Mouse (Mus musculus) midbrain, embryonic 12.5 days (tissue): ENCODE results near the gene Osbp2. TPM values are rescaled to one million over a fixed set of nuclear protein-coding genes. Genes with fewer than 3 reads are reported as not detected.

Experiments used
- ATAC-seq: fragments of 200-750 bp; cut with Nextera tagmentation; 2 replicates; pipeline ENCODE4 v1.8.0; 2017; ENCODE audit warnings: low read depth, moderate TSS enrichment, moderate library complexity; ENCODE audit not compliant: low FRiP score
- H3K27ac ChIP-seq: fragments of 300-500 bp; sonication (generic); replicated peaks from 2 replicates; pipeline ENCODE4 v1.5.1; 2016; ENCODE audit warnings: mild to moderate bottlenecking
- H3K27me3 ChIP-seq: fragments of 300-500 bp; sonication (generic); 2 replicates; pipeline ENCODE4 v1.6.1; 2016; ENCODE audit warnings: mild to moderate bottlenecking
- H3K36me3 ChIP-seq: fragments of 300-500 bp; sonication (generic); 2 replicates; pipeline ENCODE4 v1.6.1; 2016
- H3K4me1 ChIP-seq: fragments of 300-500 bp; sonication (generic); 2 replicates; pipeline ENCODE4 v1.6.1; 2016
- H3K4me2 ChIP-seq: fragments of 300-500 bp; sonication (generic); replicated peaks from 2 replicates; pipeline ENCODE4 v1.6.1; 2016; ENCODE audit warnings: mild to moderate bottlenecking, moderate library complexity
- H3K4me3 ChIP-seq: fragments of 300-500 bp; sonication (generic); 2 replicates; pipeline ENCODE4 v1.5.1; 2016; ENCODE audit warnings: mild to moderate bottlenecking
- H3K9ac ChIP-seq: fragments of 300-500 bp; sonication (generic); replicated peaks from 2 replicates; pipeline ENCODE4 v1.6.1; 2016; ENCODE audit warnings: mild to moderate bottlenecking, moderate library complexity
- H3K9me3 ChIP-seq: fragments of 300-500 bp; sonication (generic); 2 replicates; pipeline ENCODE4 v1.6.1; 2016; ENCODE audit warnings: mild to moderate bottlenecking
- WGBS: fragments of 180-500 bp; shearing (Covaris S2); methylation state at CpG from one replicate; pipeline ENCODE4 v1.1.7; 2016; 5-methylcytosine and 5-hydroxymethylcytosine counted together
- polyA plus RNA-seq: library from polyadenylated mRNA; unstranded; fragments of >200 nt; fragmentation: Nextera tagmentation; extraction: Ambion mirVana; gene quantifications from 2 replicates; pipeline ENCODE4 v1.2.1, GENCODE M21; 2016

Gene Osbp2
- polyA plus RNA-seq, 1 experiment from 2014 or later, result 5.3 TPM

DNA sequence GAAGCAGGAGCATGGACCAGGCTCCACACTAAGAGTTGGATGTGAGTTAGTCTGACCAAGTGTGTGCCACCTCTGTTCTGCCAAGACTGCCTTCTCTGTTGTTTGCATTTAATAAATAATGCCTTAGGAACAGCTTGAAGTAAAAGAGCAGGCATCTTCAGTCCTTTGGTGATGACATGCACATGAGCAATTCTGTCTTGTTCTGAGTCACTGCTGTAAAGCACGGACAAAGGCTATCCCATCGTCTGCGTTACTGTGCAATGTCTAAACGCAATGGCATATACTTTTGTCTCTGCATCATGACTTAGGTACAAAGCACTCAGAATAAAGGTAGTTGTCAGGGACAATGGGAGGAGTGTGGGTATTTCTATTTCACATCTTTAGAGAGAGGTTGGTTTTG is 3.9 kb downstream of the Osbp2 start:
- no peaks in the 10 kb centered on the region for H3K36me3 ChIP-seq
- no peak for ATAC-seq
- no peak overlapping the region for H3K9ac ChIP-seq
- H3K4me3 ChIP-seq, result no peak overlapping the region
- H3K9me3 ChIP-seq, result 0 out of 2 replicates have a peak, but pooled peaks cover 2% of the 10 kb centered on the region
- WGBS, result 94% methylated on average over 4 of the region's 4 CpGs
- H3K4me2 ChIP-seq, result no peak overlapping the region
- H3K4me1 ChIP-seq, result peaks cover 9% of the 10 kb centered on the region; the same call in 1 of the 2 replicates
- no peak overlapping the region for H3K27ac ChIP-seq
- H3K27me3 ChIP-seq, result peaks cover 33% of the 10 kb centered on the region

DNA sequence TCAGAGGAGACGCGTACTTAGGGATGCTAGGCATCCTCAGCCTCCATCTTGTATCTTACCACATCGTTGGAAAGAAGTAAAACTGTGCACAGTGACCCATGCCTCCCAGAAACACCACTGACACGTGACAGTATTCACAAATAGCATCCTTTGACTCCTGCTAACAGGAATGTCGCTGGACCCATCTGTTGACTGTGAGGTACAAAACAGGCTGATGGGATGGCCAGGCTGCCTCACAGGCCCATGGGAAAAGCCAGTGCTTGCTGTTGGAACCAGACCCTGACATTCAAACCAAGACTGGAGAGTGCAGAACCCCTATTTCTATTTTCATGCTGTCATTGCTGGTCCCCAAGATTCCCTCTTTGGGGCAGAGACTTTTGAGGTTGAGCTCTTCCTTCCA is 5.8 kb downstream of the Osbp2 start:
- Histone ChIP-seq H3K4me2 (no peak overlapping the region), H3K9me3 (0 out of 2 replicates have a peak, but pooled peaks cover 4% of the 10 kb centered on the region), H3K4me1 (no peaks in the 10 kb centered on the region), H3K27ac (no peak overlapping the region), H3K4me3 (no peak overlapping the region), H3K27me3 (peaks cover 18% of the 10 kb centered on the region), H3K36me3 (no peaks in the 10 kb centered on the region), H3K9ac (no peak overlapping the region)
- whole genome bisulfite sequencing, result 77% methylated on average over 5 of the region's 5 CpGs
- ATAC-seq, result no peak

DNA sequence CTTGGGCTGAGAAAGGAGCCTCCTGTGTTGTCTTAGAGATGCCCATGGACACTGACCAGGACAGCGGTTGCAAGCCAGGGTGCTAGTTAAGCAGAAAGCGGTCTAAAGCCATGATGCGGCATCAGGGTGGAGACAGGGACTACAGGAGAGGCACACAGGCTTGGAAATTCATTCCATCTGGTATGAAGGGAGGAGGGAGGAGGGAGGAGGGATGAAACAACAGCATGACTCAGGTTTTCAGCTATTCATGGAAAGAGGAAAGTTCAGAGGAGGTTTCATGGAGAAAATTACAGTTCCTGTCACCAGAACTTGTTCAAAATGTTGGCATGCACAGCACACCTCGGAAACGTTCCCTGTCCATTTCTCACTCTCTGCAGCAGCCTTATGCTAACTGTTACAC is 7.9 kb downstream of the Osbp2 start:
- no peak for ATAC-seq

DNA sequence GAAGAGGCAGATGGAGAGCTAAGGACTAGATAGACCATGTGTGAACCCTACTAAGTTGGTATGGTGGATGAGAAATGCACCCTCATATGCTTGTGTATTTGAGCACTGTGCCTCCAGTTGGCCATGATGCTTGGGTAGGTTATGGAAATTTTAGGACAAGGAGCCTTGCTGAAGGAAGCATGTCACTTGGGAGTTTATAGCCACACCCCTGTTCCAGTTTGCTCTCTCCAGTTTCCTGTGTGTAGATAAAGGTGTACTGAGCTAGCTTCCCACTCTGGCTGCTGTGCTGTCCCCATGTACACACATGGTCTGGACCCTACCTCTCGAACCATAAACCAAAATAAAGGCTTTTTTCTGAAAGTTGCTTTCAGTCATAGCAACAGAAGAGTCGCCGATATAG is 9.5 kb downstream of the Osbp2 start:
- H3K27me3 ChIP-seq, result no peaks in the 10 kb centered on the region
- no peak overlapping the region for H3K4me3 ChIP-seq
- no peak overlapping the region for H3K27ac ChIP-seq
- ATAC-seq, result no peak
- H3K36me3 ChIP-seq, result no peaks in the 10 kb centered on the region
- no peak overlapping the region for H3K9ac ChIP-seq
- 0 out of 2 replicates have a peak, but pooled peaks cover 4% of the 10 kb centered on the region for H3K9me3 ChIP-seq
- 87% methylated on average over 3 of the region's 3 CpGs for WGBS
- H3K4me2 ChIP-seq, result no peak overlapping the region
- H3K4me1 ChIP-seq, result no peaks in the 10 kb centered on the region

More for the DNA sequence above, 7.9 kb downstream of the Osbp2 start:
- 91% methylated on average over 5 of the region's 5 CpGs for WGBS
- no peaks in the 10 kb centered on the region for H3K27me3 ChIP-seq
- no peak overlapping the region for H3K9ac ChIP-seq
- H3K36me3 ChIP-seq, result no peaks in the 10 kb centered on the region
- H3K4me2 ChIP-seq, result no peak overlapping the region
- H3K4me3 ChIP-seq, result no peak overlapping the region
- no peaks in the 10 kb centered on the region for H3K4me1 ChIP-seq
- no peak overlapping the region for H3K27ac ChIP-seq
- 0 out of 2 replicates have a peak, but pooled peaks cover 4% of the 10 kb centered on the region for H3K9me3 ChIP-seq

DNA sequence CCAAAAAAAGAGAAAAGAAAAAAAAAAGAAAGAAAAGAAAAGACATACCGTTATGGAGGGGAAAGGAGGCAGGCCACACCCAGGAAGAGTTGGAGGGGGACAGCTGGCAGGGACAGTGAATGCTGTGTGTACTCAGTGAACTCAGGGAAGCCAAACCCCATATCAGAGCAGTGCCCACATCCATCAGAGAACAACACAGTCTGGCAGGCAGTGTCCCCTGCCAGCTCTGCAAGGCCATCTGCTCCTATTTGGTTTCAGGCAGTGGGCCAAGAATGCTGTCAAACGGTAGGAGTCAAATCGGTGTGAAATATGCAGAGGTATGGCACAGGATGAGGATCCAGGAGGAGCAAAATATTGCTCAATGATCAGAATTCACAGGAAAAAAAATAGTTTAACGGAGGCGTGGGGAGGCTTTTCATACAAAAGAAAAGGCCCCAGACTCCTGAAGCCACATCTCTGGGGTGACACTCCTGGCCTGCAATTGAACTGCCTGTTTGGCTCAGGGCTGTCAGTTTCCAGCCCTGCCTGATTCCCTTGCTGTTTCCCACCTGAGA is 10.1 kb downstream of the Osbp2 start:
- ATAC-seq, result no peak
- H3K27me3 ChIP-seq, result no peaks in the 10 kb centered on the region
- no peaks in the 10 kb centered on the region for H3K36me3 ChIP-seq
- H3K4me3 ChIP-seq, result no peak overlapping the region
- WGBS, result 82% methylated on average over 5 of the region's 5 CpGs
- H3K4me2 ChIP-seq, result no peak overlapping the region
- no peak overlapping the region for H3K27ac ChIP-seq
- H3K4me1 ChIP-seq, result no peaks in the 10 kb centered on the region
- H3K9me3 ChIP-seq, result 0 out of 2 replicates have a peak, but pooled peaks cover 4% of the 10 kb centered on the region
- H3K9ac ChIP-seq, result no peak overlapping the region

DNA sequence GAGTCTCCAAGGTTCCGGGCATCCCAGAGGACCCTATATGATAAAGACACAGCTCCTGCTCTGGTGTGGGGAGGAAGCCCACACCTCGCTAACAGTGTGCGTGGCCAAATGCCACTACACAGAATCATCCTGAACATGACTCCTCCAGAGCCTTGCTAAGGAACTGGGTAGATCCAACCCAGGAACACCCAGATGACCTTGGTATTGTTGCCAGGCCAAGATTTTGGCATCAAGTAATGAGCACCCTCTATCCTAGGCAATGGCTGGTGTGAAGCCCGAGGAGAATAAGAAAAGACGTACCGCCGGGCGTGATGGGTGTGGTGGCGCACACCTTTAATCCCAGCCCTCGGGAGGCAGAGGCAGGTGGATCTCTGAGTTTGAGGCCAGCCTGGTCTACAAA is 10.7 kb downstream of the Osbp2 start:
- Histone ChIP-seq H3K36me3 (no peaks in the 10 kb centered on the region), H3K27ac (no peak overlapping the region), H3K27me3 (no peaks in the 10 kb centered on the region), H3K4me2 (no peak overlapping the region), H3K4me3 (no peak overlapping the region), H3K9ac (no peak overlapping the region), H3K9me3 (0 out of 2 replicates have a peak, but pooled peaks cover 4% of the 10 kb centered on the region), H3K4me1 (no peaks in the 10 kb centered on the region)
- ATAC-seq, result no peak
- WGBS, result 93% methylated on average over 10 of the region's 10 CpGs

DNA sequence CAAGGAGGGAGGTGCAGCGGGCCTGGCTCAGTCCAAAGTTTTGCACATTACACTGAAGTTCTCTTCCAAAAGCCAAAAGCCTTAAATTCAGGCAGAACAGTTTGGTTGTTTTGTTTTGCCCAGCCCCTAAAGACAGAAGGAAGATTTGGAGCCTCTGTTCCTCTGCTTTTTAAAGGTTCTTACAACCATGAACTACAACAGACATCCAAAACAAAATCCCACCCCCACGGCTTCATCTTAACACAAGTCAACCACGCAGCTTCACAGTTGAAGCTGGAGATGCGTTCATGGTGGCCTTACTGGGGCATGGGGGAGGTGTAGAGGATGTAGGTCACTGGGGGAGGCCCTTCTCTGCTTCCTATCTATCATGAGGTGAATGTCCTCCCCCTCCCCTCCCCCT is 11.8 kb downstream of the Osbp2 start:
- ATAC-seq, result no peak
- Histone ChIP-seq H3K9me3 (0 out of 2 replicates have a peak, but pooled peaks cover 4% of the 10 kb centered on the region), H3K36me3 (no peaks in the 10 kb centered on the region), H3K4me1 (no peaks in the 10 kb centered on the region), H3K27me3 (no peaks in the 10 kb centered on the region), H3K9ac (no peak overlapping the region), H3K4me3 (no peak overlapping the region), H3K4me2 (no peak overlapping the region), H3K27ac (no peak overlapping the region)
- 80% methylated on average over 4 of the region's 4 CpGs for WGBS

DNA sequence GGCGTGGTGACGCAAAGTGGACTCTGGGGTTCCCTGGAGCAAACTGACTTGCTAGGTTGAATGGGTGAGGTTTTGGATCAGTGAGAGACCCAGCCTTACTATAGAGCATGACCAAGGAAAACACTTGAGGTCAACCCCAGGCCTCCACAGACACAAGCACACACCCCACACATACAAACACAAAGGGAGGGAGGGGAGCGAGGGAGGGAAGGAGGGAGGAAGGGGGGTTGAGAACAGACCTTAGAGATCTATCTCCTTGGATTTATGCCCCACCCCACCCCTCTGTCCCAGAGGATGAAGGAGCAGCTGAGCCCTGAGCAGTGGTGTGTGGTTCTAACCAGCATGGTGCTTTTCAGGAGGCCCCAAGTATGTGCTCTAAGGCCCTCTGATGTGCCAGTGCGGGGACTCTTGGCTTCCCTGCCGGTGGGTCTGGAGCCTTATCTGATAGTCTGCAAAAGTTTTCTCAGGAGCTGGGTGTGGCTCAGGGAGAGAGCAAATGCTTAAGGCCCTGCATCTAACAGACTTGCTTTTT is 12.9 kb downstream of the Osbp2 start:
- no peak overlapping the region for H3K9ac ChIP-seq
- no peaks in the 10 kb centered on the region for H3K4me1 ChIP-seq
- H3K36me3 ChIP-seq, result no peaks in the 10 kb centered on the region
- H3K27me3 ChIP-seq, result no peaks in the 10 kb centered on the region
- H3K9me3 ChIP-seq, result 0 out of 2 replicates have a peak, but pooled peaks cover 4% of the 10 kb centered on the region
- ATAC-seq, result no peak
- 68% methylated on average over 5 of the region's 5 CpGs for WGBS
- H3K4me2 ChIP-seq, result no peak overlapping the region
- no peak overlapping the region for H3K27ac ChIP-seq
- H3K4me3 ChIP-seq, result no peak overlapping the region

DNA sequence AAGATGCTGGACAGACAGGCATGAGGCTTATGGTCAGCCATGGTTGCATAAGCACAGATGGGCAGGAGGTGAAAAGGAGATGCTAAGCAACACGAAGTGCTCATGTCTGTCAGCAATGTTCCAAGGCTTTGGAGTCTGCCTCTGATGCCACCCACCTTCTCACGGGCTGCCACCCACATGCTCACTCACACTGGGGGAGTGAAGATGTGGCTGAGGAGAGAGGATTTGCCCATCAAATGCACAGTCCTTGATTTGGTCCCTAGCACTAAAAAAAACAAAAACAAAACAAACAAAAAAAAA is 13.4 kb downstream of the Osbp2 start:
- no peak for ATAC-seq
- H3K4me3 ChIP-seq, result no peak overlapping the region
- no peak overlapping the region for H3K9ac ChIP-seq
- 91% methylated on average over 2 of the region's 2 CpGs for WGBS
- H3K4me2 ChIP-seq, result no peak overlapping the region
- no peaks in the 10 kb centered on the region for H3K36me3 ChIP-seq
- H3K4me1 ChIP-seq, result no peaks in the 10 kb centered on the region
- H3K27me3 ChIP-seq, result no peaks in the 10 kb centered on the region
- 0 out of 2 replicates have a peak, but pooled peaks cover 4% of the 10 kb centered on the region for H3K9me3 ChIP-seq
- no peak overlapping the region for H3K27ac ChIP-seq

DNA sequence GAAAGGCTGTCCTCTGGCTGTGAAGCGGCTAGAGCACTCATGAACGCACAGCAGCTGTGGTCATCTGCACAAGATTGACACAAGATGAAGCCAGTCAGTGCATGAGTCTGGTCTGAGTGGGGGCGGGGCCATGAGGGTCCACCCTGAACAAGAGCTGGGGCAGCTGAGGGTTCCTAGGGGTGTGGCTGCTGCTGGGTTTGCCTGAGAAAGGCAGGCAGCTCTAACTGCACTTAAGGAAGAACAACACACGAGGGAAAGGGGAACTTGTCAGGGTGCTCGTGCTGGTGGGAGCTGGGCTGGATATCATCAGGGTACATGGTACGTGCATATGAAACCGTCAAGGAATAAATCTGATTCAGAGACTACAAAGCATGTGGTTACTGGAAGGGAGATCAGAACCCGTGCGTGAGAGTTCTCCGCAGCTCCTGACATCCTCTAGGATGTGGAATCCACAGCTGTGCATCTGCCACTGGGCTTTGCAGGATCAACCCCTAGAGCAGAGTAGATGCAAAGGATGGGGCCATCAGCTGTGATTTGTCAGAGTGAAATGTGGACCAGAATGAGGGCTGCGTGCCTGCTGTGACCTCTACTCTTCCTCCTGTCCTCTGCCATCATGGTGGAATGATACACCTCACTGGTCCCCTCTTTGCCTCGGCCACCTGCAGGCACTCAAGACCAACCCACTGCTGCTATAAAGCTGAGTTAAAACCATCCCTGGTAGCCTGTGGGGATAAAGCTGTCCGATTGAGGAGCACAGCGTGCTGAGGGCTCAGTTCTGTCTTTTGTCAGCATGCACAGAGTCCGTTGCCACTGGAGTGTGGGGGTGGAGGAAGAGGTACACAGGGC is 14.0 kb downstream of the Osbp2 start:
- H3K27ac ChIP-seq, result no peak overlapping the region
- H3K27me3 ChIP-seq, result no peaks in the 10 kb centered on the region
- no peaks in the 10 kb centered on the region for H3K36me3 ChIP-seq
- no peak overlapping the region for H3K9ac ChIP-seq
- no peaks in the 10 kb centered on the region for H3K4me1 ChIP-seq
- H3K4me3 ChIP-seq, result no peak overlapping the region
- 77% methylated on average over 15 of the region's 15 CpGs for WGBS
- no peak overlapping the region for H3K4me2 ChIP-seq
- no peak for ATAC-seq
- H3K9me3 ChIP-seq, result 0 out of 2 replicates have a peak, but pooled peaks cover under 1% of the 10 kb centered on the region

DNA sequence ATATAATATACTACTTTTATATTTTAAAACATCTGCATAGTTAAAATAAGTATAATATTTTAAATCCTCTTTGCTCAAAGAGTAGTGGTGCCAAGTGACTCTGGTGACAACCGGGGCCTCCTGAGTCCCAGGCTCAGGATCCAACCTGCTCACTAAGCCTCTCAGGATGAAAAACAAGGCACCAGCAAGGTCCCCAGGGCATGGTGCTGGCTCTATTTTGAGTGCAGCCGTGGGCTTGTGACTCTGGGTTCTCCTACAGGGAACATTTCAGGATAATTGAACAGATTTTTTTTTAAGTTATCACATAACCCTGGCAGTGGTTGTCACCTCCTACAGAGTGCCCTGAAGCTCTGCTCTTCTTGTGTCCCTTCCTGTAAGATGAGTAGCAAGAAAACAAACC is 17.4 kb downstream of the Osbp2 start:
- no peak for ATAC-seq

DNA sequence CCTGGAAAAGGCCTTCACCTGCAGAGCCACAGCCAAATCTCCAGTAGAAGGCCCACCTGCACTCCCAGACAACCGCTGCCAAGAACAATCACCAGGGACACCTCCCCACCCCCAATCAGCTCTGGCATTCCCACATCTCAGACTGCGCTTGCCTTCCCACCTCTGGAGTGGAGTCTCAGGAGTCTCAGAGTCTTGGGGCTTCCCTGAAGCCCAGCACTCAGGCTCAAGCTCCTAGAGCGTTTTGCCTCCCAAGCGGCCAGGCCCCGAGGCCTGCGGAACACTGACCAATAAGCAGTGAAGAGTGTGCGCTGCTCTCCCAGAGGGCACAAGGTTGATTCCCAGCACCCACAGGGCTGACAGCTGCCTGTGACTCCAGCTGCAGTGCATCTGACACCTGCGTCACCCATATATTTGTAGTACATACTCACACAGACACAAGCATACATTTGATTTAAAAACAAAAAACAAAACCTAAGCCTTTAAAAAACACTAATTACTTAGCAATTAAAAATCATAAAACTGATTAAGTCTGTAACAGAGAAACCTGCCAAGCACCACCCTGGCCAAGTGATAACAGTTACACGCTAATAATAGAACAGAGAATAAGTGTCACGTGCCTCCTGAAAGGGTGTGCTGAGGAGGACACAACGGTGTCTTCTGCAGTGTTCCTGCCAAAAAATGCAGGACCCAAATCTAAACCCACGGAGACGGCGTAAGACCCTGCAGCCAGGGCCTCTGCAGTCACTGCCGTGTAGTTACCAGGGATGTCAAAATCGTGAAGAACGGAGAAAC is 19.6 kb downstream of the Osbp2 start:
- Histone ChIP-seq H3K9ac (no peak overlapping the region), H3K27me3 (no peaks in the 10 kb centered on the region), H3K4me1 (no peaks in the 10 kb centered on the region), H3K36me3 (no peaks in the 10 kb centered on the region), H3K27ac (no peak overlapping the region), H3K9me3 (no peaks in the 10 kb centered on the region), H3K4me2 (no peak overlapping the region), H3K4me3 (no peak overlapping the region)
- WGBS, result 82% methylated on average over 17 of the region's 17 CpGs
- no peak for ATAC-seq

More for the DNA sequence above, 17.4 kb downstream of the Osbp2 start:
- WGBS, result 73% methylated on average over 2 of the region's 2 CpGs
- Histone ChIP-seq H3K27ac (no peak overlapping the region), H3K27me3 (no peaks in the 10 kb centered on the region), H3K9me3 (no peaks in the 10 kb centered on the region), H3K4me2 (no peak overlapping the region), H3K4me1 (no peaks in the 10 kb centered on the region), H3K36me3 (no peaks in the 10 kb centered on the region), H3K4me3 (no peak overlapping the region), H3K9ac (no peak overlapping the region)
